ENCODE assay signal across 22 mouse cellular contexts in the genomic region with DNA sequence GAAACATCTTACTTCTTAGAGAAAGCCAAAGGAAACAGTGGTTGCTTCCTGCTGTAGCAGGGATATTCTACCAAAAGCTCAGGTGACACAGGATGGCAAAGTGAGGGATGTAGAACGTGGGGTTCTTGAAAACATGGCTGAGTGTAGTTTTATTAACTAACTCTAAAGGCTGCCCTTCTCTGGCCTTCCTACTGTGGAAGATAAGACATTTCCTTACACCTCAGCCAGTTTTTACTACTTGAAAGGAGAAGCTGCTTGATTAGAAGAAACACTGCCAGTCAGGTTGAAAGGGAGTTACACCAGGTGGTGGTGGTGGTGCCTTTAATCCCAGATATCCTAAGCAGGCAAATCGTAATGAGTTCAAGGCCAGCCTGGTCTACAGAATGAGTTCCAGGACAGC.
"Had no signal": no experiment of that assay in that cellular context is flagged by ENCODE, and none has a peak within 500 bp of the region (broad histone marks: within the 10 kb centered on the region; RNA-seq: fewer than 3 reads in every experiment).

No protein-coding gene starts in this region.

- H3K4me1 ChIP-seq: heart, embryonic 15.5 days; hindbrain, embryonic 13.5 days; hindbrain, embryonic 15.5 days; kidney, embryonic 15.5 days; limb, embryonic 13.5 days; limb, embryonic 15.5 days had no signal

- H3K27ac ChIP-seq: heart, adult 2 months; heart, embryonic 13.5 days; heart, embryonic 15.5 days; hindbrain, embryonic 13.5 days; hindbrain, embryonic 15.5 days; hindbrain, postnatal 0 days; kidney, embryonic 15.5 days; kidney, postnatal 0 days; limb, embryonic 13.5 days; limb, embryonic 15.5 days; liver, embryonic 12.5 days; liver, embryonic 14.5 days had no signal

- H3K4me3 ChIP-seq: heart, adult 2 months; heart, embryonic 13.5 days; heart, embryonic 15.5 days; hindbrain, embryonic 13.5 days; hindbrain, embryonic 15.5 days; kidney, embryonic 15.5 days; limb, embryonic 13.5 days; limb, embryonic 15.5 days; liver, embryonic 12.5 days had no signal

- DNase-seq: gastrocnemius, postnatal 14 days; gastrocnemius, postnatal 36 days; heart, adult 11 months; heart, adult 2 months; heart, postnatal 14 days; heart, postnatal 36 days; kidney, adult 11 months; kidney, adult 2 months; kidney, postnatal 14 days; kidney, postnatal 36 days; left cerebral cortex, postnatal 4 days had no signal
